Mouse (Mus musculus) kidney, adult 9 months (tissue): ENCODE measurements around the gene Vmn1r239-ps.
A peak's percentile ranks its signal among the peaks of the same experiment; 100 is the strongest.
"Not testable (repeated sequence)": the region's sequence is repeated elsewhere in the genome, so short reads cannot be mapped to it uniquely, and the experiment has no call there.

Source experiments
- DNase-seq: peaks from one replicate; pipeline ENCODE4 v3.0.0; 2022

Gene Vmn1r239-ps

DNA sequence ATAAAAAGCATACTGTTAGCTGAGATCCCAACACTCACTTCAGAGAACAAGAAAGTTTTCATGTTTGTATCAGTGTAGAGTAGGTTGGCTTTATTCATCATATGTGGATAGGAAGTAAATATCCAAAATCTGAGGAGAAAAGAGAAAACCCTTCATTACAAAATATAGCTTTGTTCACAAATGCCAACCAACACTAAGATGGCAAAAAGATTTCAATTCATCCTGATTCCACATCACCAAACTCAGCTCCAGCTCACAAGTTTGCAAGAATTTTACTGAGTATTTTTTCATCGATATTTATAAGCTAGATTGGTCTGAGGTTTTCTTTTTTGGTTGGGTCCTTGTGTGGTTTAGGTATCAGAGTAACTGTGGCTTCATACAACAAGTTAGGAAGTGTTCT, at the start of gene Vmn1r239-ps:
Vmn1r239-ps (minus strand) TSS at position 101 of the 400 bp plus-strand sequence.
- DNase-seq = not testable (repeated sequence)

DNA sequence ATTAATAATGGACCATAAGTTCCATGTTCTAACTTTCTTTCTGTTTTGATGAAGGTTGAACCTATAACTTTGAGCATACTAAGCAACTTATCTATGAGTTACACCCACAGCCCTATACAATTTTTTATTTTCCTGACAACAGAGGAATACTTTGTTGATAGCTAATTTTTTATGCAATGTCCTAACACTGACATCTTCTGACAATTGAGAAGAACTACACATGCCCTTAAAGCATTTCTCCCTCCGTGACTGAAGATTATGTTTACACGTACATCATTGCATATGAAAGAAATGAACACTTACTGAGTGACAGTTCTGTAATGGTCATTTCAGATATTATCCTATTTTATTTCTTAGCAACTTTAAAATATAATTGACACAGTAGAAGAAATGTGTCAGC, 36.0 kb upstream of the Vmn1r239-ps start:
- peak; percentile 0 for DNase-seq

DNA sequence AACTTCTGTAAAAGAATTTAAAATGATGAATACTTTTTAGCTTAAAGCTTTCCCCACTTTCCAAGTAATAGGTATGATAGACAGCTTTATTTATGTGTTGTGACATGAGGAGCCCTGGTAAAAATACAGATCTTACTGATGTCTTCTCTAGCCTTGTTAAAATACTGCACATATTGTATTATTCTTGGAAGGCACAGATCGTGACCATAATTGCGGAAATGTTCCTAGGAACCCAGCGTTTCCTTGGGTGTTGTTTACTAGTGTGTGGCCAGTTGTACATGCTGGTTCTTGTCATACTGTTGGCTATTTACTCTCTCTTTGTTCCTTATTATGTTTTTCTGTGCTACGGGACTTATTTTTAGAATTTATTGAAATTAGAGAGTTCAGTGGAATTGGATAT, 10.1 kb downstream of the Vmn1r239-ps start:
- DNase-seq = peak; percentile 1

DNA sequence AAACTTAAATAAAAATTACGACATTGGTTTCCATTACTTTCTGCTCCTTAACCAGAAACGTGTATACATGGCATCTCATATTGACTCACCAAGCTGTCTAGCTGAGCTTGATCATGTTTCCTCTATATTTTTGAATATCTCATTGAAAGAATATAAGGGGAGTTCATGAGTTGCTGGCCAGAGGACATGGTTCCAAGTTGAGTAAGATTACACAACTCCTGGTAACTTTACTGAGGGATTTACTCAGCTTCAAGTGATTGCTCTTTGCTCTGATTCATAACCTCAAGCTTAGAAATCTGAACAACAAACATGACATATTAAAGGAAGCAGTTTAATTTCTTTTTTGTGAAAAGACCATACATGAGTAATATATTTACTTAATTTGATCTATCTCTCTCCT, 18.1 kb downstream of the Vmn1r239-ps start:
- DNase-seq = no peak

DNA sequence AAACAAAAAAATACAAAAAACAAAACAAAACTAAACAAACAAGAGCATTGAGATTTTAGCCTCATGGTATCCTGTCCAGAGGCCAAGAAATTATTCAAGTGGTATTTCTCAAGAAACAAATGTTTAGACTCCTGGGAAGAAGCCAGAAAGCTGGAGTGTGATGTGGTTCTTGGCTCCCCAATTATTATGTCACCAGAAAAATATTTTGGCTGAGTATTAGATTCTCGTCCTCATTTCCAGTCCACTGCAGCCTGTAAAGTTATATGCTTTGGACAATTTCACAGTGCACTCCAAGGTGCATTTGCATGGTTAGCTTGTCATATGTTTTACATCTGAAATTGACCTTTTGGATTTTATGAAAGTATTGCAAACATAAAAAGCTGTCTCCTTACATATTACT, 23.8 kb downstream of the Vmn1r239-ps start:
- peak; percentile 19 for DNase-seq

DNA sequence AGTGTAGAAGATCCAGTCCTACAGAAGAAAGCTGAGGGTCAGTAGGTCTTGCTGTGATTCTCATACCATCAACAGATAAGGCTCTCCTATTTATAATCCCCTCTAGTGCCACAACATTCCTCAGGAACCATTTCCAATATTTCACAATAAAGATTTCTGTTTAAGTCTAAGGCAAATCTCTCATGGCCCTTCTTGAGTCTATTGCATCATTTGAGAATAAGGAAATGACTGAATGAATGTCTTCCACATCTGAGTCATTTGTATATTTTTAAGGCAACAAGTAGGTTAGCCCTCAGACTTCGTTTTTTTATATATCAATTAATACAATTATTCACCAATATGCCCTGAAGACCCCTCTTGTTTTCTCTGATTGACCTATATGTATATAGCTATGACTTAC, 24.4 kb downstream of the Vmn1r239-ps start, which contains the start of gene Il13ra2:
Il13ra2 (minus strand) TSS at position 64 of the 400 bp plus-strand sequence.
- no peak for DNase-seq
